Mouse (Mus musculus) adrenal gland, adult (tissue): ENCODE data around the gene Nppa.

Experiments
- DNase-seq, 2 experiments: peaks; one replicate each; pipeline ENCODE4 v3.0.0; 2022 to 2023; ENCODE audit warnings: low spot score in 1 of 2; ENCODE audit not compliant: inconsistent age in 2 of 2

Nppa gene

DNA sequence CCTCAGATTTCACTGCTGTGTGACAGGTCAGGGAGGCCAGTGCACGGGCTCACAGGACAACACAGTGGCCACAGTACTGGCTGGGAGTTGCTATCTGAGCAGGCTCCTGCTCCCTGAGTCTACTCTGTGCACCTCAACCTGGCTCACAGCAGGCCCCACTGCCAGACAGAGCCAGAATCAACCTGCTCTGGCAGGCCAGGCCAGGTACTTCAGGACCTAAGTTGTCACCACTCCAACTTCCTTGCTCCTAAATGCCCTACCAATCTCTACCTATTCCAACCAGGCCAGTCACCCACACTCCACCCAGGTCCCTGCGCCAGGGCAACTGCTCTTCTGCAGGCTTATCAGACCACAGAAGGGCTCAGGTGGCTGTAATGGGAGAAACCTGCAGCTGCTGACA, 9.1 kb downstream of the Nppa start:
- DNase-seq: no peak

DNA sequence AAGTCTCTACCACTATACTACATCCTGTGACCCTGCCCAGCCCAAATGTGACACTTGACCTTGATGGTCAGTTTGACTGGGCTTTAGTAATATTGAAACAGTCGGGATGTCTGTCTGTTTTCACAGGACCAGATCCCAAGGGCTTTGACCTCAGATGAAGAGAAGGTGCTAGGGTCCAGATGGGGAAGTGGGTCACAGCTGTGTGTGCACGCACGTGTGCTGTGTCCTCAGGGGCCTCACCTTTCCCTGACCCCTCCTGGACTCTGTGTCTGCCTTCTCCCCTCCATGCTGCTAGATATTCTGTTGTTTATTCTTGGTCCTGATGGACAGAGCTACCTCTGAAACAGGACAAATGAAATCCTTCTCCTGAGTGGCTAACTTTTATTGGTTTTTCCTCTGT, 10.8 kb downstream of the Nppa start:
- no peak for DNase-seq

DNA sequence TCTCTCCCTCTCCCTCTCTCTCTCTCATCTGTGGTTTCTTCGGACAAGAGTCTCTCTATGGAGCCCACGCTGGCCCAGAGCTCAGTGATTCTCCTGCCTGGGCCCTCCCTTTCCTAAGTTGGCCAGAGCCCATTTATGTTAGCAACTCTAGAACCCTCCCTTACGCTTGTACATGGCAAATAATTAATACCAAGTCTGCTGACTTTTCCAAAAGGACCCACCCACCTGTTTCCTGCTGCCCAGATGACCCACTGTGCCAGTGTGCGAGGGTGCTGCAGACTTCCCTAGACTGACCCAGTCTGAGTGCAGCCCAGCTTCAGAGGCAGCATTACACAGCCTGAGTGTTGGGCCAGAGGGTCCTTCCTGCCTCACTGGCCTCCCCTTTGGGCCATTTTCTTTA, 11.7 kb downstream of the Nppa start:
- DNase-seq: no peak

DNA sequence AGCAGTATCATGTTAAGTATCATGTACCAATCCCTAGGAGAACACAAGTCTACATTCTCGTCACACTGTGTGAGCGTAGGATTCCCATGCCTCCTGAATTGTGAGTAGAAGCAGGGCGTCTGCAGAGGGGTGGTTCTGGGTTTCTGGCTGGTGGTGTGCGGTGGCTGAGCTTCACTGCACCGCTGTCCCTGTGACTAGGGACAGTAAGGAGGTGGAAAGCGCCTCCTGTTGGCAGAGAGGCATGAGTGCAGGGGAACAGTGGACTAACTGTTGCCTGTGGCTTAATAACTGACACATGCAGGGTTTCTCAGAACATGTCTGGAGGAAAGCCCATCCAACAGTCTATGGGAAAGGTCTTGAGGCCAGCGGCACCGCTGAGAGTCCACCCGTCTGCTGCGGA, 14.9 kb downstream of the Nppa start:
- DNase-seq: peak in 1 of 2 experiments; percentile 53

DNA sequence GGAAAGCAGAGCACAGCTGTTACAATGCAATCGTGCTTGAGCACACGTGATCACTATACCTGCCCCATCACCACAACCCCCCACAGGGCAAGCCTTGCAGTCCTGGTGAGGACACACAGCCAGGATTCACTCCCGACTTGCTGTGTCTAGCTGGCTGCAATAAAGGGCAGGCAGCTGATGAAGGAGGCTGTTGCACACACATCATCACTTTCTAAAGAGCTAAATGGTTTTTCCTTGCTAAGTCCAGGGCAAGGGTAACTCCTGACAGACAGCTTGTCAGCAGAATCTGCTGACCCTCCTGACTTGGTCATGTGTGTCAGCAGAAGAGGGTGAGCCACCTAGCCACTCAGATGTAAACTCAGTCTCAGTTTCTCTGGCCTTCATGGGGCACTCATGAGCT, 16.5 kb downstream of the Nppa start:
- no peak for DNase-seq

DNA sequence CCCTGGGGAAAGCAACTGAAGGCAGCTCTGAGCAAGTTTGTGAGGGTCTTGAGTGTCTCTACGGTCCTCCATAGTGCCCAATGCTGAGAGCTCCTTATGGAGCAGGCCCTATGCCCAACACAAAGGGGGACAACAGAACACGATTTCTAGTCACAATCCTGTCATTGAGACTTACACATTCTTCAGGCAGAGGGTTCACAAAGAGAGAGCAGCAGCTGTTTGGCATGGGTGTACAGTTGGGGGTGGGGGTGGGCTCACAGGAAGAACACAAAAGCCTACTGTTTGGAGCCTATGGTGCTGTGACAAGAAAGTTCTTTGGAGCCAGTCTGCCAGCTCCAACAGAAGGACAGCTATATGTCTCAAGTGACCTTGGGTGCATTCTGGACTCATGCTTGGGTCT, 17.9 kb downstream of the Nppa start:
- no peak for DNase-seq

DNA sequence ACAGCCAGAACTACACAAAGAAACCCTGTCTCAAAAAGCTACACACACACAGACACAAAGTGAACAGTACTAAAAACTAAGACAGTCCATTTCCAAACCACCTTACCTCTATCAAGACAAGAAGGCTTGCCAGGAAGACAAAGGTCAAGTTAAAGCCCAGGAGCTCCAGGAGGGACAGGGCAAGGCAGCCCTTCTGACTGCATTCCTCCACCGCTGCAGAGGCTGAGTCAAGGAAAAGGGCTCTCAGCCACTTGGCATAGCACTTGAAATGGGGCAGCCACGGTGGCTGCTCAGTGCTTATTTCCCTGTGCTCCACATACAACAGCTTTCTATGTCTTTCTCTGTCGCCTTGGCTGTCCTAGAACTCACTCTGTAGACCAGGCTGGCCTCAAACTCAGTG, 23.5 kb downstream of the Nppa start:
- no peak for DNase-seq

DNA sequence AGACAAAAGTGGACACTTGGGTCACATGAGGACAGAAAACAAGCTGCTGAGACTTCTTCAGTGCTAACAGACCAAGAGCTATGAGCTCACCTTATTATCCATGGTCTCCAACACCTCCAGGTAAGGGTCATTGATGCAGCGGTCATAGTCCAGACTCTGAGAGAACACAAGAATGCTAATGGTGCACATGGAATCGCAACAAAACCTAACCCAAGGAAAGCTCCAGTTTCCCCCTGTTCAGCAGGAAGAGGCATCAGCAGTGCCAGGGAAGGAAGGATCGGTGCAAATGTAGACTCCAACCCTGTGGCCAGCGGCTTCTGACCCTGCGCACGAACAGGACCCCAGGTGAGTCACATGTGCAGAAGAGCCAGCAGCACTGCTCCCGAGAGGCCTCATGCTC, 28.8 kb downstream of the Nppa start:
- DNase-seq: no peak

DNA sequence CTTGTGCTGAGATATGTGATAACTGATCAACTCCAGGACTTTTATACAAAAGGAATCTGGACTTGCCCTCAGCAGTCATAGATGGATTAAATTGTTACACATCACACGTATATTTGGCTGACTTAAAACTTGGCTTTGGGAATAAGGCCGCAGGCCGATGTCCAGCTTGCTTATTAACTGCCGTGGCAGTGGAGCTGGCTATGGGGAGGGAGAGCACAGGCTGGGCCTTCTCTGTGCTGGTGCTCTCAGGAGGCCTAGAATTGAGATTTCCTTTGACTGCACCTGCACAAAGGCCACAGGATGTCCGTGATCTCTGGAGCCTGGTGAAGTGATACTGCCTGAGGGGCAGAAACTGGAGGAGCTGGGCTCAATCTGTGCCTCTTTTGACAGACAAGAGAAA, 30.0 kb downstream of the Nppa start:
- DNase-seq: no peak

DNA sequence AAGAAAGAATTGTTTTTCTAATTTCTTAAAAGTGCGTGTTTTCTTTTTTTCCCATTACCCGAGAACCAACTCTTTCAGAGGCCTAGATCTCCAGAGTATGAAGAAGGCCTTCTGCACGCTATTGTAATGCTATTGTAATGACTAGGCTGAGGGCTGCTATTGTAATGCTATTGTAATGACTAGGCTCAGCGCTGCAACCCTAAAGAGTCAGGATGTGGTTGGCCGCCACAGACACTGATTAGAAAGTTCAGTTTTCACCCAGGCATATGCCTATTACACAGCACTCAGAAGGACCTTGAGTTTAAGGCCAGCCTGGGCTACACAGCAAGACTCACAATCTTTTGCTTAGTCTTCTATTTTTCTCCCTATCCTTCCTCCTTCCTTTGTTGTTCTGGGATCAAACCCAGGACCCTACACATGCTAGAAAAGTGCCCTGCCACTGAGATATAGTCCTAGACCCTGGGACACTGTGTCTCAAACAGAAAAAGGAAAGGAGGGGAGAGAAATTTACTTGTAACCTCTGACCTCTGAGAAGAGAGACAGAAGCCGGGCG, 33.4 kb downstream of the Nppa start:
- no peak for DNase-seq

DNA sequence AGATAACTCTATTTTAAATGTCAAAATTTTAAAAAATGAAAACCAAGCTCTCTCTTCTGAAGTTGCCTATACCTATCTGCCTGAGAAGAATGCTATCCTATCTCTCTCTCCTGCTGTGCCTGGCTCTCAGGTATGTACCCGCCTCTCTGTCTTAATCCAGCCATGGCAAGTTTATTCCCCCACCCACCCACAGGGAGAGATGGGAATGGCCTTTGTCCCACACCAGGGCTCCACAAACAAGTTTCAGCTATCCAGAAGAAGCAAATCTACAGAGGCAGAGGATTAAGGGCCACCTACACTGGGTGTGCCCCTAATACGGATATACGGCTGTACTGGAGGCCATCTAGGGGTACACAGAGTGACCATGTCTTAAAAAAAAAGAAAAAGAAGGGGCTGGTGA, 34.9 kb downstream of the Nppa start:
- no peak for DNase-seq

DNA sequence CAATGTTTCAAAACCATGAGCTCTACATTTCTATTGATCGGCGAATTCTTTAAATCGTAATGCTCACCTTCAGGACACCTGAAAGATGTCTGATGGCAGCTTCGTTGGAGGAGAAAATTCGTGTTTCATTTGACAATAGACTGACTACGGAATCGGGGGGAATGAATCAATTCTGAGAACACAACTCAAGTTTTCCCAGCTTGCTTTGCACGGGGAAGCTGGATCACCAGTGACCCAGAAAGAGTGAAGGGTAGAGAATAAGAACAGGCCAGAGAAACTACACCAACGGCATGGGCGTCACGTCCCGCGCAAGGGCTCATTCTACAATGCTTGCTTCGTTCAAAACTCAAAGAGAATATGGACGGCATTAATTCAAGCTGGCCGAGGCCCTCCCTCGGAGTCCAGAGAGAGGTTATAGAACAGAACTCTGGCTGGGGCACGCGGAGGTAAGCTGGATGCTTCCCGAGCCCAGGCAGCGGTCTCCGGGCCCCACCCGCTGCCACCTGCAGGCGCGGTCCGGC, 37.6 kb downstream of the Nppa start:
- DNase-seq: no peak

DNA sequence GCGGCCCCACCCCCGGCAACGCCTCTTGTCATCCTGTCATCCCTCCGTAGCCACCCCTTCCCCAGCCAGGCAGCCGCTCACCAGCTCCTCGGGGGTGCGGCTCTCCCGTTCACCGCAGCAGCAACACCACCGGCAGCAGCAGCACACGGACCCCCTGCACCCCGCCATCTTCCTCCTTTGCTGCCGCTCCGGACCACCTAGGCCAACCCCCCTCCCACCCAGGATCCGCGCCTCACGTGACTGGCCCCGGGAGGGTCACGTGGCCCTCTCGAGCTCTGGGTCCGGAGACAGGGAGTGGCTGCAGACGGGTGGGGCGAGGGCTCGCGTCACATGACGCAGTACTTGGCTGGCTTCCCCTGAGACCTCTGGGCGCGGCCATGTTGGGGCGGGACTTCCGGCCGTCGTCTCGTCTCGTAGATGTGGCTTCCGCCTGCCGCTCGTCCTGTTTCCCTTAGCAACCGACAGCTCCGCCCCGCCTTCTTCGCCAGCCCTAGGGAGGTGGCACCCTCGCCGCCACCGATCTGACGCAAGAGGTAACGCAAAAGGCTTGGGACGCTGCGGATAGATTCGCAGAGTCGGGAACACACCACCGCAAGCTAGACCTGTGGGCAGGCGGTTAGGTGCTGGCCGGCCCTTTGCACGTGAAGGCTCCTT, 38.2 kb downstream of the Nppa start, which contains the start of the genes Clcn6 and Mthfr:
Gene Clcn6, minus strand, starts transcription at position 222 of the 654 bp plus-strand sequence.
Gene Mthfr, plus strand, starts transcription at position 478 of the 654 bp plus-strand sequence.
- DNase-seq: peak; percentile 100

DNA sequence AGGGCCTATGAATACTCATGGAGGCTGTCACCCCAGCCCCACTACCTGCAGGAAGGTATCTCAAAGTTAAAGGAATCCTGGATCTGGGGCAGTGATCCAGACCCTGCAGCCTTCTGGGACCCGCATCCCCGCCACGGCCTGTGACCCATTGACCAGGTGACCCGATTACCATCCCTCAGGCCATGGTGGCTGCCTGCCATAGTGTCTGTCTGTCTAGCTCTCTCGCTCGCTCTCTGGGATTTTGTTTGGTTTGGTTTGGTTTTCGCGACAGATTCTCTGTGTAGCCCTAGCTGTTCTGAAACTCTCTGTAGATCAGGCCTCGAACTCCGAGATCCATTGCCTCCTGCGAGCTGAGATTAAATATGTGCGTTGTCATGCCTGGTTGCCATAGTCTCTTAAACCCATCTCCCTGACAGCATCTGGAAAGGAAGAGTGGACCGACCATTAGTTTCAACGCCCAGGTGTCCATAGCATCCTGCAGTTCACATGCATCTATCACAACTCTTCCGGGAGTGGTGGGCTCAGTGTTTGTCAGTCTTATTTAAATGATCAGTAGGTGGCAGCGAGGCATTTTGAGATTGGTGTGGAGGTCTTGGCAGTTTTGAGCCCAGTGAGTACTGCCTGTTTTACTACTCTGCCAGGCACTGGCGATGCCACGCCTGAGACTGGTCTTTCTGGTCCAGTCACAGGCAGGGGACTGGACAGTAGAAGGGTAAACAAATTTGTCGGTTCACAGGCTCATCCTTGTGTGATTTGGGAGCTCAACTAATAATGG, 38.9 kb downstream of the Nppa start:
- DNase-seq: peak in 1 of 2 experiments; percentile 49

DNA sequence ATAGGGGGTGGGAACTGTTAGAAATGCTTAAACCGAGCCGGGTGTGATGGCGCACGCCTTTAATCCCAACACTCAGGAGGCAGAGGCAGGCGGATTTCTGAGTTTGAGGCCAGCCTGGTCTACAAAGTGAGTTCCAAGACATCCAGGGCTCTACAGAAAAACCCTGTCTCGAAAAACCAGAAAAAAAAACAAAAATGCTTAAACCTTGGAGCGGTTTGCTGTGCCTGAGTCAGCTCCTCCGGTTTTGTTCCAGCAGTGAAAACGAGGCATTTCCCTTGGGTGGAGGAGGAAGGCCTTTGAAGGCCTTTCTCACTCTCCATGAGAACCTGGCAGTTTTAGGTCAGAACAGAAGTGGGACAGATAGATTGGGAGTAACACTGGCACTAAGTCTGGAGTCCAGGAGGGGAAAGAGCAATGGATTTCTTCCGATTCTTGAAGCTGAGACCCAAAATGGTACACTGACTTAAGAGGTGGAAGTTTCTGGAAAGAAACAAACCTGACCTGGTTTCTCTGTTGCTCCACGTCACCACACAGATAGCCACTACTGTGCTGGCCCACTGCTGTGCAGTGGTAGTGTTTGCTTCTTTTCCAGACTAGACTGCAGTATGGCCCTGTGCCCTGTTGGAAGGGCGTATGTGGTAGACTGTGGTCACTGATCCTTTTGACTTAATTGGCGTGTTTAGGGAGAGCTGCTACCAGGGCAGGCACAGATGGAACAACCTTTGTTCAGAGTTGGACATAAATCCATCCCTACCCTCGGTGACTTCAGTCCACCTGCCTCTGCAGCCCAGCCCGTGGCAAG, 39.7 kb downstream of the Nppa start:
- DNase-seq: peak; percentile 42 to 79

DNA sequence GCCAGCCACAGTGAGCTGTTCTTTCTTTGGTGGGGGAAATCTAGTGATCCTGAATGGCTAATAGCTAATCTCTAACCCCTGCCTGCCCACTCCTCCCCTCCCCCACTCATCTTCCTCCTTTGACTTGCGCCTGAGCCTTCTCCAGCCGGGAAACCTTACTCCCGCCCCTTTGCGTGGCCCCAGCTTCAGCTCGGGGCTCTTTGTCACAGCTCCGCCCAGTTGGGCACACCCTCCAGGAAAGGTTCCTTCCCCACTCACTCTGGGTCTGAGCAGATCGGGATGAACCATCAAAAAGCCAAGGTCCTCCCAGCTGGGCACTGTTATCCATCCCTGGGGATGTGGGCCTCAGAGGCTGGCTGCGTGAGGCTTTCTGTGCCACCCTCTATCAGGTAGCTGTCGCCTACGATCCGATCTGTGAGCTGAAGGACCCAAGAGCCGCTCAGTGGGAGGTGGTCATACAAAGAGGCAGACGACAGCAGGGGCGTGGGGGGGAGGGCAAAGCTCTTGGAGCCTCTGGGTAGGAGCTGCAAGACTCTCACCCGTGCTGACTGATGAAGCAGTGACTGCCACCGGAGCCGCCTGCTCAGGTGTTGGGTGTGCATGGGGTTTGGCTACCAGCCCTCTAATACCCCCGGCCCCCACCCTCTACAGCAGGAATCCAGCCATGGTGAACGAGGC, 40.5 kb downstream of the Nppa start:
- peak; percentile 92 to 94 for DNase-seq

DNA sequence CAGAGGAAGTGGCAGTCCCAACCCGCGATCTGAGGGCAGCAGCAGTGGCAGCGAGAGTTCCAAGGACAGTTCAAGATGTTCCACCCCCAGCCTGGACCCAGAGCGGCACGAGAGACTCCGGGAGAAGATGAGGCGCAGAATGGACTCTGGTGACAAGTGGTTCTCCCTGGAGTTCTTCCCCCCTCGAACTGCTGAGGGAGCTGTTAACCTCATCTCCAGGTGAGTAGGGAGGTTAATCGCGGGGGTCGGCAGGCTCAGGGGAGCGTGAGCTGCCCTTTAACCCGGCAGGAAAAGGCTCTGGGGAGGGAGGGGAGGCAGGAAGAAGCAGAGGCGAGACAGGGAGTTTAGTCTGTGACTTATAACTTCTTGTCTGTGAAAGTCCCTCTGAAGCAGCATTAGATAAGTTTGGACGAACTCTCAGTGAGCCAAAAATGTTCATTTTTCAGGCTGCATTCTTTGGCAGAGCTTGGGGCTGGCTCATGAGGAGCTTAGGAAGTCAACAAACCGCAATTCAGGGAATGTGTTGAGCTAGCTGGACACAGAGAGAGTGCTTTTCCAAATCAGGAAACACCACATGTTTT, 41.2 kb downstream of the Nppa start:
- peak; percentile 79 to 86 for DNase-seq

DNA sequence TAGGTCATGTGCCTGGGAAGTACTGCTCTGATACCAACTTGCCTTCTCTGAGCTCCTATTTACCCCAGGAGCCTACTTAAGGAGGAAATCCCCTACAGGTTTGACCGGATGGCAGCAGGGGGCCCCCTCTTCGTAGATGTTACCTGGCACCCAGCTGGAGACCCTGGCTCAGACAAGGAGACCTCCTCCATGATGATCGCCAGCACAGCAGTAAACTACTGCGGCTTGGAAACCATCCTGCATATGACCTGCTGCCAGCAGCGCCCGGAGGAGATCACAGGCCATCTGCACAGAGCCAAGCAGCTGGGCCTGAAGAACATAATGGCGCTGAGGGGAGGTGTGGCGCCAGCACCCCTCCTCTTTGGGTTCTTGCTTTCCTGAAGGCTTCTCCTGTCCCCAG, 42.8 kb downstream of the Nppa start:
- peak in 1 of 2 experiments; percentile 30 for DNase-seq

DNA sequence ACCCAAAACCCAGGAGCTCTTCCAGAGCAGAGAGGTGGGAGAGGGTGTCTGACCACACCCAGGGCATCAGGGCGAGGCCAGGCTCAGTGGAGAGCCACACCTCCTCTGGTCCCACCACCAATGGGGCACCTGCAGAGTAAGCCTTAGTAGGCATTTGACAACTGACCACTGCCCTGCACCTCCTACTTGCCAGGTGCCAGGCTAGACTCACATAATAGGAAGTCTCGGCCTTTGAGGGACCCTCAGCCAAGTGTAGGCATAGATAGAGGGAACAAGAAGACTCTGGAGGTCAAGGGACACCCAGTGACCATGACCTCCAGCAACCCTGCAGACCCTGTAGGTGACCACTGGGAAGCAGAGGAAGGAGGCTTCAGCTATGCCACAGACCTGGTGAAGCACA, 43.6 kb downstream of the Nppa start:
- DNase-seq: no peak

DNA sequence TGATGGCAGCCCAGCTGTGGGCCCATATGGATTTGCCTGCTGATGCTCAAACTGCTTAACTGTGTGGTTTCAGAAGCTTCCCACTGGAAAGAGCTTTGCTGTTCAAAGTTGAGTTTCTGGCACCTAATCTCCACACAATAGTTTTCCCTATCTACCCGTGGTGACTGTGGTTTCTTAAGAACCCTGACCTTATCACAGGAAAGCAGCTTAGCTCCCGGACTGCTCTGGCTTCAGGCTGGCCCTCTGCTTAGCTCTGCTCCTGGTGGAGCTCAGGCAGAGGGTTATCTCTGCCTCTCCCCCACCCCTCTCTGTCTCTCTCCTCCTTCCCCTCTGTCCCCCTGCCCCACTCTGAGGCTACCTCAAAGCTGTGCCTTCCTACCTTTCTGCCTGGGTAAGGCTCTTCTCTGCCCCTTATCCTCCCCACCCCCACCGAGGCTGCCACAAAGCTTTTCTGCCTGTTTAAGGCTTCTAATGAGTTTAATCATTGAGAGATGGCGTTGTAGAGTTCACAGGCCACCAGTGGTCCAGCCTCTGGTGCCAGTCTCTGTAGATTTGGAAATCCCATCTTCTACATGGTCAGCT, 46.0 kb downstream of the Nppa start:
- DNase-seq: no peak
